Mouse (Mus musculus) frontal cortex, postnatal 25 days (tissue): ENCODE results near the gene Smarca4.

Experiments used
- DNase-seq, 2 experiments: peaks; one replicate each; pipeline ENCODE4 v3.0.0; 2022; ENCODE audit warnings: low spot score in 2 of 2

Gene Smarca4

GRCm38 (mm10) chr9:21751347-21751746 lies 135.4 kb downstream of the Smarca4 start:
- DNase-seq, result no peak

- no peak for DNase-seq
Observed at GRCm38 (mm10) chr9:21752252-21752792, 136.4 kb downstream of the Smarca4 start.
